Mouse (Mus musculus) cerebellum, adult 2 months (tissue): ENCODE measurements around the gene Zbtb20.

Experiments
- CTCF ChIP-seq: fragments of 200-500 bp; IDR thresholded peaks from 2 replicates; pipeline ENCODE4 v1.5.1; 2011; ENCODE audit warnings: low read depth, mild to moderate bottlenecking, control low read depth, low read length, moderate library complexity, borderline replicate concordance; ENCODE audit not compliant: insufficient read depth
- POLR2A ChIP-seq: fragments of 200-500 bp; IDR thresholded peaks from 2 replicates; pipeline ENCODE4 v1.6.1; 2011; ENCODE audit warnings: low read length, control low read depth, borderline replicate concordance; ENCODE audit not compliant: insufficient read depth

DNA sequence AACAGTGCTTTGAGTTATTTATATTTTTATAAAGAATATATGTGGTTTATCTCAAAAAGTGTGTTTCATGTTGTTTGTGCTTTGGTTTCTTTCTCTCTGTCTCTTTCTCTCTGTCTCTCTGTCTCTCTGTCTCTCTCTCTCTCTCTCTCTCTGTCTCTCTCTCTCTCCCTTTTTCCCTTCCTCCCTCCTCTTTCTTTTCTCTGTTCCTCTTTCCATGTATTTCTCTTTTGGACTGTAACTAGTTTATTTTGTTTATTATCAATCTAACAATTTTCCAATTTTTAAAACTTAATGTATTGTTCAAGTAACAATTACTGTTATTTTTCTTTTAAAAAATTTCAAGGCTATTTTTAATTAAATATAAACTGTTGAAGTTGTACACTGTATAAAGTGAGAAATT is 523.7 kb downstream of the Zbtb20 start:
- no peak for TF ChIP-seq POLR2A
- no peak for TF ChIP-seq CTCF
